7 mouse cellular contexts compared by ENCODE assay signal in genomic region chr15:85670176-85670788, GRCm38 (mm10).
DNase-seq lines count a peak whose midpoint lies in the region; ATAC-seq lines count a peak whose summit lies in the region.

No protein-coding gene starts in this region.

- DNase-seq in MN1 (ENCODE audit: low spot score), result peak; percentile 87
- peak; percentile 63 for DNase-seq in brain, embryonic 18.5 days (ENCODE audit: low read depth, low spot score)
- DNase-seq in layer of hippocampus, postnatal 25 days (ENCODE audit: extremely low spot score in 1 of 2, low spot score in 1 of 2), result peak; percentile 62 to 80
- DNase-seq in lung, postnatal 25 days (ENCODE audit: low spot score), result peak; percentile 48
- DNase-seq in right cerebral cortex, postnatal 10 days (ENCODE audit: low spot score in 2 of 2), result peak; percentile 87 to 88

- peak; percentile 66 for ATAC-seq in forebrain, embryonic 16.5 days
- ATAC-seq in hematopoietic stem cell, adult 5-6 weeks (replicated peaks in 1 of 2; ENCODE audit: insufficient read depth in 1 of 2, low FRiP score in 2 of 2, low TSS enrichment in 1 of 2, low read depth in 1 of 2, poor library complexity in 2 of 2, severe bottlenecking in 2 of 2), result peak; percentile 29 to 31; a peak in 2 of 4 replicates

- H3K4me2 ChIP-seq in forebrain, embryonic 16.5 days (ENCODE audit: low read length), result peak overlapping the region; percentile 98

- no peaks in the 10 kb centered on the region for H3K27me3 ChIP-seq in forebrain, embryonic 16.5 days (replicated peaks; ENCODE audit: control insufficient read depth, insufficient read depth, low read length)

- H3K9me3 ChIP-seq in forebrain, embryonic 16.5 days (ENCODE audit: control insufficient read depth, low read length), result no peaks in the 10 kb centered on the region

- peak overlapping the region; percentile 88 for H3K4me3 ChIP-seq in forebrain, embryonic 16.5 days (replicated peaks; ENCODE audit: low read length)

- H3K36me3 ChIP-seq in forebrain, embryonic 16.5 days (ENCODE audit: control insufficient read depth, insufficient read depth), result no peaks in the 10 kb centered on the region

- peak overlapping the region; percentile 100 for H3K27ac ChIP-seq in forebrain, embryonic 16.5 days (ENCODE audit: low read length)

- peaks cover 44% of the 10 kb centered on the region for H3K4me1 ChIP-seq in forebrain, embryonic 16.5 days (replicated peaks; ENCODE audit: control insufficient read depth, insufficient read depth, low read length)

- peak overlapping the region; percentile 100 for H3K9ac ChIP-seq in forebrain, embryonic 16.5 days (replicated peaks; ENCODE audit: low read depth, low read length)

- under 1% methylated on average over 52 of the region's 64 CpGs for WGBS in forebrain, embryonic 16.5 days

Comparison
In these comparisons a context has a peak if more than half of its experiments do, and no peak if none do; other contexts are left out.
1. Peak in every context shown above with its lines: DNase-seq, ATAC-seq, H3K4me3 ChIP-seq and H3K27ac ChIP-seq.